ENCODE assay signal across 20 mouse cellular contexts in genomic region chr6:75763041-75763440, GRCm38 (mm10).
DNase-seq lines count a peak whose midpoint lies in the region.
"Had no signal": no experiment of that assay in that cellular context is flagged by ENCODE, and none has a peak within 500 bp of the region (broad histone marks: within the 10 kb centered on the region; RNA-seq: fewer than 3 reads in every experiment).

No protein-coding gene starts in this region.

- peak; percentile 1 to 3 for DNase-seq in frontal cortex, postnatal 36 days (ENCODE audit: low spot score in 2 of 2)
- no peak for DNase-seq in frontal cortex, postnatal 10 days (ENCODE audit: low spot score in 2 of 2)
- peak; percentile 2 for DNase-seq in right cerebral cortex, adult 18-20 months
- DNase-seq in right cerebral cortex, postnatal 25 days, result no peak
- DNase-seq in layer of hippocampus, adult 9-10 months (ENCODE audit: low spot score), result peak; percentile 10
- DNase-seq in telencephalon, adult 2 months (ENCODE audit: low read depth, low spot score), result peak; percentile 40
- DNase-seq in urinary bladder, adult 2 months (ENCODE audit: low spot score), result no peak
- no peak for DNase-seq in gastrocnemius, adult 18-20 months (ENCODE audit: low spot score)
- DNase-seq: adrenal gland, adult 2 months; adrenal gland, postnatal 14 days; B cell, adult 2 months; cerebellum, adult 11-12 months; cerebellum, adult 8-10 months; cerebellum, postnatal 10 days; cerebellum, postnatal 36 days; embryo, embryonic 11 days; gastrocnemius, postnatal 25 days; heart, adult 18-20 months; heart, postnatal 10 days; heart, postnatal 36 days had no signal

Comparison
In these comparisons a context has a peak if more than half of its experiments do, and no peak if none do; other contexts are left out.
1. DNase-seq: peak in frontal cortex, postnatal 36 days (2 of 2), right cerebral cortex, adult 18-20 months (single experiment), layer of hippocampus, adult 9-10 months (single experiment) and telencephalon, adult 2 months (single experiment); none in frontal cortex, postnatal 10 days (0 of 2), right cerebral cortex, postnatal 25 days (single experiment), urinary bladder, adult 2 months (single experiment) and gastrocnemius, adult 18-20 months (single experiment).